ENCODE assay signal across 12 mouse cellular contexts in the genomic region with DNA sequence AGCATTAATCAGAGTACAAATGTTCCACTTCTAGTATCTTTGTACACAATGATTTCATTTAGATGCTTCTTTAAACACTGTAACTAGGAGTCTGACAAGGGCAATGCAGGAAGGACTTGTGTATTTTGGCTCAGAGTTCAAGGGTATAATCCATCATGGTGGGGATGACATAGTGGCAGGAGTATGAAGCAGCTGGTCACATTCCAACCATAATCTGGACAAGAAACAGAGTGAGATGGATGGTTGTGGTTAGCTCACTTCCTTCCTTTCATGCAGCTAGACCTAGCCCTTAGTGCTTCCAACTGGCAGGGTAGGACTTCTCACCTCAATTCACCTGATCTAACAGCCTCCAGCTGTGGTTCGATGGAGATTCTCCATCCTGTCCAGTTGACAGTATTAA.
DNase-seq lines count a peak whose midpoint lies in the region; ATAC-seq and TF ChIP-seq lines count a peak whose summit lies in the region.
"Had no signal": no experiment of that assay in that cellular context is flagged by ENCODE, and none has a peak within 500 bp of the region (broad histone marks: within the 10 kb centered on the region; RNA-seq: fewer than 3 reads in every experiment).

No protein-coding gene starts in this region.

- no peaks in the 10 kb centered on the region for H3K27me3 ChIP-seq in heart, embryonic 10.5 days (ENCODE audit: insufficient read depth, poor library complexity, severe bottlenecking)
- no peaks in the 10 kb centered on the region for H3K27me3 ChIP-seq in stomach, embryonic 14.5 days (ENCODE audit: control insufficient read depth, insufficient read depth, low read length)
- no peaks in the 10 kb centered on the region for H3K27me3 ChIP-seq in stomach, postnatal 0 days (ENCODE audit: control insufficient read depth, insufficient read depth, low read length)
- H3K27me3 ChIP-seq in kidney, postnatal 0 days (ENCODE audit: insufficient read depth, low read length) = no peaks in the 10 kb centered on the region
- H3K27me3 ChIP-seq in liver, embryonic 12.5 days (replicated peaks) = no peaks in the 10 kb centered on the region
- H3K27me3 ChIP-seq: embryonic facial prominence, embryonic 13.5 days; heart, embryonic 15.5 days had no signal

- H3K27ac ChIP-seq in heart, embryonic 10.5 days = no peak overlapping the region
- no peak overlapping the region for H3K27ac ChIP-seq in stomach, embryonic 14.5 days (ENCODE audit: low read length)
- H3K27ac ChIP-seq in stomach, postnatal 0 days (replicated peaks) = no peak overlapping the region
- H3K27ac ChIP-seq in kidney, postnatal 0 days = no peak overlapping the region
- H3K27ac ChIP-seq in liver, embryonic 12.5 days = no peak overlapping the region
- H3K27ac ChIP-seq: embryonic facial prominence, embryonic 13.5 days; heart, embryonic 15.5 days had no signal

- H3K4me2 ChIP-seq in stomach, embryonic 14.5 days (replicated peaks; ENCODE audit: low read depth, low read length) = no peak overlapping the region
- H3K4me2 ChIP-seq in stomach, postnatal 0 days (replicated peaks; ENCODE audit: low read depth) = no peak overlapping the region
- H3K4me2 ChIP-seq in kidney, postnatal 0 days (ENCODE audit: low read length) = no peak overlapping the region
- H3K4me2 ChIP-seq in liver, embryonic 12.5 days = no peak overlapping the region
- H3K4me2 ChIP-seq: embryonic facial prominence, embryonic 13.5 days; heart, embryonic 15.5 days had no signal

- no peaks in the 10 kb centered on the region for H3K4me1 ChIP-seq in heart, embryonic 10.5 days
- H3K4me1 ChIP-seq in stomach, embryonic 14.5 days (ENCODE audit: control insufficient read depth, insufficient read depth, low read length) = no peaks in the 10 kb centered on the region
- H3K4me1 ChIP-seq in stomach, postnatal 0 days (replicated peaks; ENCODE audit: control insufficient read depth, insufficient read depth) = no peaks in the 10 kb centered on the region
- H3K4me1 ChIP-seq in kidney, postnatal 0 days (replicated peaks; ENCODE audit: insufficient read depth, low read length) = no peaks in the 10 kb centered on the region
- no peaks in the 10 kb centered on the region for H3K4me1 ChIP-seq in liver, embryonic 12.5 days
- H3K4me1 ChIP-seq: embryonic facial prominence, embryonic 13.5 days; heart, embryonic 15.5 days had no signal

- no peak for TF ChIP-seq CTCF in stomach, postnatal 0 days (IDR thresholded peaks at IDR 0.05; ENCODE audit: low read depth)
- TF ChIP-seq CTCF in kidney, postnatal 0 days (IDR thresholded peaks at IDR 0.05; ENCODE audit: low read depth) = no peak

- intact Hi-C loops in heart, postnatal 10 days (cut with DNase I) = no loop called here

- 84% methylated on average over 1 of the region's 1 CpGs for WGBS in heart, embryonic 10.5 days
- WGBS in stomach, embryonic 14.5 days = 48% methylated on average over 1 of the region's 1 CpGs
- 48% methylated on average over 1 of the region's 1 CpGs for WGBS in stomach, postnatal 0 days
- WGBS in kidney, postnatal 0 days = 30% methylated on average over 1 of the region's 1 CpGs
- 45% methylated on average over 1 of the region's 1 CpGs for WGBS in liver, embryonic 12.5 days (ENCODE audit: insufficient replicate concordance)

- no peak overlapping the region for H3K9ac ChIP-seq in stomach, embryonic 14.5 days (replicated peaks; ENCODE audit: low read depth, low read length)
- H3K9ac ChIP-seq in stomach, postnatal 0 days (ENCODE audit: low read length) = no peak overlapping the region
- no peak overlapping the region for H3K9ac ChIP-seq in kidney, postnatal 0 days (ENCODE audit: low read depth, low read length)
- H3K9ac ChIP-seq in liver, embryonic 12.5 days = no peak overlapping the region
- H3K9ac ChIP-seq: embryonic facial prominence, embryonic 13.5 days; heart, embryonic 15.5 days had no signal

- peak; percentile 58; the same call in 1 of the 2 replicates for ATAC-seq in stomach, embryonic 14.5 days (ENCODE audit: insufficient number of reproducible peaks, insufficient read depth, low FRiP score, low read depth)
- ATAC-seq in stomach, postnatal 0 days (ENCODE audit: low FRiP score, low TSS enrichment) = no peak
- ATAC-seq in kidney, postnatal 0 days (replicated peaks; ENCODE audit: low FRiP score, low read depth) = peak; percentile 73
- ATAC-seq in liver, embryonic 12.5 days = no peak
- ATAC-seq: activated CD4-positive, CD25-positive, alpha-beta regulatory T cell, adult 4 months had no signal

- H3K36me3 ChIP-seq in heart, embryonic 10.5 days = no peaks in the 10 kb centered on the region
- no peaks in the 10 kb centered on the region for H3K36me3 ChIP-seq in stomach, embryonic 14.5 days (ENCODE audit: control insufficient read depth, insufficient read depth, low read length)
- no peaks in the 10 kb centered on the region for H3K36me3 ChIP-seq in stomach, postnatal 0 days (ENCODE audit: control insufficient read depth, insufficient read depth, low read length)
- no peaks in the 10 kb centered on the region for H3K36me3 ChIP-seq in kidney, postnatal 0 days (ENCODE audit: insufficient read depth, low read length)
- no peaks in the 10 kb centered on the region for H3K36me3 ChIP-seq in liver, embryonic 12.5 days
- H3K36me3 ChIP-seq: embryonic facial prominence, embryonic 13.5 days; heart, embryonic 15.5 days had no signal

- no peak overlapping the region for H3K4me3 ChIP-seq in heart, embryonic 10.5 days
- no peak overlapping the region for H3K4me3 ChIP-seq in stomach, embryonic 14.5 days (ENCODE audit: low read depth, low read length)
- H3K4me3 ChIP-seq in stomach, postnatal 0 days (ENCODE audit: low read depth, low read length) = no peak overlapping the region
- H3K4me3 ChIP-seq in kidney, postnatal 0 days (replicated peaks; ENCODE audit: low read depth, low read length) = no peak overlapping the region
- H3K4me3 ChIP-seq in liver, embryonic 12.5 days = no peak overlapping the region
- H3K4me3 ChIP-seq: embryonic facial prominence, embryonic 13.5 days; heart, embryonic 15.5 days had no signal

- H3K9me3 ChIP-seq in heart, embryonic 10.5 days = no peaks in the 10 kb centered on the region
- no peaks in the 10 kb centered on the region for H3K9me3 ChIP-seq in stomach, embryonic 14.5 days (ENCODE audit: control insufficient read depth, low read depth, low read length)
- H3K9me3 ChIP-seq in stomach, postnatal 0 days (ENCODE audit: control insufficient read depth, low read length) = no peaks in the 10 kb centered on the region
- H3K9me3 ChIP-seq in kidney, postnatal 0 days (replicated peaks; ENCODE audit: low read length) = no peaks in the 10 kb centered on the region
- no peaks in the 10 kb centered on the region for H3K9me3 ChIP-seq in liver, embryonic 12.5 days (replicated peaks)
- H3K9me3 ChIP-seq: embryonic facial prominence, embryonic 13.5 days; heart, embryonic 15.5 days had no signal

- TF ChIP-seq EP300 in stomach, postnatal 0 days (optimal IDR thresholded peaks at IDR 0.05) = no peak

- peak; percentile 3 to 4 for DNase-seq in heart, postnatal 10 days
- no peak for DNase-seq in heart, embryonic 10.5 days (ENCODE audit: low spot score)
- DNase-seq in stomach, postnatal 0 days (ENCODE audit: low spot score) = no peak
- DNase-seq in kidney, postnatal 0 days (ENCODE audit: low spot score) = peak; percentile 88
- no peak for DNase-seq in layer of hippocampus, adult 9-11 months
- DNase-seq: cerebellum, adult 11 months; right cerebral cortex, postnatal 25 days had no signal

Comparison
In these comparisons a context has a peak if more than half of its experiments do, and no peak if none do; other contexts are left out.
1. DNase-seq: peak in heart, postnatal 10 days (2 of 2) and kidney, postnatal 0 days (single experiment); none in heart, embryonic 10.5 days (single experiment), stomach, postnatal 0 days (single experiment) and layer of hippocampus, adult 9-11 months (single experiment).
2. ATAC-seq: peak in stomach, embryonic 14.5 days (single experiment) and kidney, postnatal 0 days (single experiment); none in stomach, postnatal 0 days (single experiment) and liver, embryonic 12.5 days (single experiment).